8 mouse cellular contexts compared by ENCODE assay signal in the genomic region with DNA sequence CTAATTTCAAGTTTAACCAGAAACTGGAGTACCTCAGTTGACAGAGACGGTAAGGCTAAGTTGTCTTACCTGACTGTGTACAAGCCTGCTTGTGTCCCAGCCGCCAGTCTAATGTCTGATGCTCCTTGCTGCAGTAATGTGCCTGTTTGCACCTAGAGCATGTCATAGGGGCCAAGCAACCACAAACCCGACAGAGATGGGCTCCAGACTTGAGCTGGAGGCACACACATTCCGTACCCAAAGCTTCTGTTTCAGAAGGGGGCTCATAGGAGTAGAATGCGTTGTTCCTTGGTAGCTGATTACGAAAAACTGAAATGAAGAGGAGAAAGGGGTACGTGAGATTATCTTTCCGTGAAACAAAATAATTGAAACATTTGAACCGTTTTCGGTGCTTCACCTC. TPM values are rescaled to one million over a fixed set of nuclear protein-coding genes. Genes with fewer than 3 reads are reported as not detected.
DNase-seq lines count a peak whose midpoint lies in the region; ATAC-seq and TF ChIP-seq lines count a peak whose summit lies in the region.

No protein-coding gene starts in this region.

- 15% methylated on average over 10 of the region's 10 CpGs for WGBS in heart, embryonic 11.5 days (ENCODE audit: insufficient replicate concordance)
- WGBS in forebrain, embryonic 14.5 days = 16% methylated on average over 10 of the region's 10 CpGs
- 9% methylated on average over 10 of the region's 10 CpGs for WGBS in liver, embryonic 14.5 days (ENCODE audit: insufficient replicate concordance)

- ATAC-seq in heart, embryonic 11.5 days (replicated peaks; ENCODE audit: insufficient number of reproducible peaks, low FRiP score, low TSS enrichment) = no peak
- ATAC-seq in forebrain, embryonic 14.5 days = no peak
- no peak for ATAC-seq in liver, embryonic 14.5 days (ENCODE audit: insufficient read depth)

- H3K9me3 ChIP-seq in heart, embryonic 11.5 days (replicated peaks; ENCODE audit: control insufficient read depth, low read length) = no peaks in the 10 kb centered on the region
- no peaks in the 10 kb centered on the region for H3K9me3 ChIP-seq in ES-E14 (ENCODE audit: control insufficient read depth, insufficient read depth, low read depth, low read length)
- no peaks in the 10 kb centered on the region for H3K9me3 ChIP-seq in forebrain, embryonic 14.5 days (replicated peaks; ENCODE audit: control insufficient read depth, low read length)
- H3K9me3 ChIP-seq in liver, embryonic 14.5 days (ENCODE audit: control insufficient read depth, low read length) = no peaks in the 10 kb centered on the region

- no peak for DNase-seq in heart, postnatal 36 days
- no peak for DNase-seq in ES-E14 (ENCODE audit: low read depth, low spot score)
- no peak for DNase-seq in forebrain, embryonic 14.5 days (ENCODE audit: low spot score)
- DNase-seq in liver, embryonic 14.5 days (ENCODE audit: low read depth in 3 of 3, low spot score in 3 of 3) = no peak
- no peak for DNase-seq in Muller cell, postnatal 12 days (ENCODE audit: inconsistent ontology term)
- DNase-seq in urinary bladder, postnatal 10 days (ENCODE audit: low spot score) = no peak
- DNase-seq in urinary bladder, postnatal 25 days (ENCODE audit: low spot score) = no peak

- TF ChIP-seq EP300 in liver, embryonic 14.5 days (IDR thresholded peaks at IDR 0.05; ENCODE audit: low read depth) = no peak

- peaks cover 7% of the 10 kb centered on the region; the same call in 1 of the 2 replicates for H3K4me1 ChIP-seq in heart, embryonic 11.5 days (ENCODE audit: control insufficient read depth, insufficient read depth, low read length)
- H3K4me1 ChIP-seq in ES-E14 (ENCODE audit: control insufficient read depth in 2 of 2, insufficient read depth in 2 of 2, low read length in 2 of 2, poor library complexity in 1 of 2) = 0 out of 4 replicates have a peak, but pooled peaks cover 0 to under 1% of the 10 kb centered on the region in 2 experiments
- H3K4me1 ChIP-seq in forebrain, embryonic 14.5 days (ENCODE audit: control insufficient read depth, insufficient read depth, low read length) = peaks cover 5% of the 10 kb centered on the region; the same call in 1 of the 2 replicates
- peaks cover 6 to 11% of the 10 kb centered on the region in 2 experiments; a peak in 3 of 4 replicates for H3K4me1 ChIP-seq in liver, embryonic 14.5 days (replicated peaks; ENCODE audit: control insufficient read depth in 2 of 2, insufficient read depth in 2 of 2, low read length in 1 of 2)

- intact Hi-C loops in heart, postnatal 36 days (cut with DNase I) = loop anchor here (2.0 to 5.0 kb wide), 3 partner anchors 28 to 196 kb away; a partner anchor contains a TSS

- peaks cover 6% of the 10 kb centered on the region for H3K36me3 ChIP-seq in heart, embryonic 11.5 days (ENCODE audit: control insufficient read depth, insufficient read depth, low read length)
- H3K36me3 ChIP-seq in ES-E14 (ENCODE audit: control insufficient read depth, insufficient read depth, low read length, poor library complexity, severe bottlenecking) = peaks cover 13% of the 10 kb centered on the region
- H3K36me3 ChIP-seq in forebrain, embryonic 14.5 days (ENCODE audit: control insufficient read depth, insufficient read depth, low read length) = peaks cover 35% of the 10 kb centered on the region
- H3K36me3 ChIP-seq in liver, embryonic 14.5 days (replicated peaks; ENCODE audit: control insufficient read depth, insufficient read depth, low read depth) = peaks cover 17% of the 10 kb centered on the region

- in situ Hi-C loops in ES-E14 (cut with MboI; ENCODE audit: low sequenced_read_pairs in 2 of 2, unreplicated experiment in 2 of 2) = no loop called here

- H3K27ac ChIP-seq in heart, embryonic 11.5 days (ENCODE audit: low read depth, low read length) = no peak overlapping the region
- H3K27ac ChIP-seq in ES-E14 (ENCODE audit: insufficient read depth, low read depth, low read length, poor library complexity, severe bottlenecking) = no peak overlapping the region
- no peak overlapping the region for H3K27ac ChIP-seq in forebrain, embryonic 14.5 days (ENCODE audit: low read depth, low read length)
- H3K27ac ChIP-seq in liver, embryonic 14.5 days = no peak overlapping the region

- H3K9ac ChIP-seq in heart, embryonic 11.5 days (ENCODE audit: low read depth, low read length) = peak overlapping the region; percentile 92
- H3K9ac ChIP-seq in ES-E14 (ENCODE audit: insufficient read depth, low read depth, low read length, poor library complexity, severe bottlenecking) = peak overlapping the region; percentile 91
- peak overlapping the region; percentile 87 for H3K9ac ChIP-seq in forebrain, embryonic 14.5 days (ENCODE audit: low read length)
- H3K9ac ChIP-seq in liver, embryonic 14.5 days (replicated peaks) = peak overlapping the region; percentile 86

- H3K4me2 ChIP-seq in heart, embryonic 11.5 days = peak overlapping the region; percentile 85
- peak overlapping the region; percentile 74 for H3K4me2 ChIP-seq in forebrain, embryonic 14.5 days (ENCODE audit: low read length)
- H3K4me2 ChIP-seq in liver, embryonic 14.5 days (ENCODE audit: low read depth) = peak overlapping the region; percentile 97

- H3K27me3 ChIP-seq in heart, embryonic 11.5 days (ENCODE audit: control insufficient read depth, insufficient read depth, low read length) = no peaks in the 10 kb centered on the region
- H3K27me3 ChIP-seq in forebrain, embryonic 14.5 days (replicated peaks; ENCODE audit: control insufficient read depth, insufficient read depth, low read length) = no peaks in the 10 kb centered on the region
- H3K27me3 ChIP-seq in liver, embryonic 14.5 days (ENCODE audit: control insufficient read depth, insufficient read depth, low read length) = no peaks in the 10 kb centered on the region

- peak overlapping the region; percentile 89 for H3K4me3 ChIP-seq in heart, embryonic 11.5 days (ENCODE audit: low read depth, low read length)
- peak overlapping the region; percentile 69 to 88 for H3K4me3 ChIP-seq in ES-E14 (ENCODE audit: insufficient read depth in 1 of 2, low read depth in 1 of 2, low read length in 2 of 2, poor library complexity in 1 of 2, severe bottlenecking in 1 of 2)
- H3K4me3 ChIP-seq in forebrain, embryonic 14.5 days (ENCODE audit: low read depth, low read length) = peak overlapping the region; percentile 82
- H3K4me3 ChIP-seq in liver, embryonic 14.5 days (ENCODE audit: insufficient read depth in 1 of 2, low read depth in 2 of 2, low read length in 2 of 2) = peak overlapping the region; percentile 86 to 88

- TF ChIP-seq CTCF in liver, embryonic 14.5 days (IDR thresholded peaks at IDR 0.05; ENCODE audit: low read depth) = no peak

TF ChIP-seq in ES-E14, 5 proteins besides CTCF, POLR2A, EP300 and RAD21:
- TF ChIP-seq ZNF384 (IDR thresholded peaks at IDR 0.05; ENCODE audit: low read depth, low read length) = no peak
- no peak for TF ChIP-seq ZC3H11A (IDR thresholded peaks at IDR 0.05; ENCODE audit: borderline replicate concordance, low read depth, low read length)
- TF ChIP-seq CHD2 (IDR thresholded peaks at IDR 0.05; ENCODE audit: low read depth, low read length) = no peak
- TF ChIP-seq HCFC1 (IDR thresholded peaks at IDR 0.05; ENCODE audit: borderline replicate concordance, insufficient read depth, low read length) = no peak
- TF ChIP-seq MAFK (IDR thresholded peaks at IDR 0.05; ENCODE audit: insufficient read depth, low read depth, low read length) = no peak

RNA-seq across cellular contexts. Expression of a gene that starts 0.8 kb away (rescaled TPM):
- 30.1 and 33.4 TPM in 2 replicates for polyA plus RNA-seq in heart, embryonic 11.5 days (2014; fragmentation: Nextera tagmentation; extraction: Ambion mirVana)
- total RNA-seq in heart, postnatal 36 days (2021) = 10 to 100 TPM; 14.8 to 19.7 TPM
- total RNA-seq in ES-E14 (2012; rRNA removed) = 65.1 and 82.7 TPM in 2 replicates
- polyA plus RNA-seq in forebrain, embryonic 14.5 days (2014; fragmentation: Nextera tagmentation; extraction: Ambion mirVana) = 64.4 and 68.5 TPM in 2 replicates
- polyA plus RNA-seq in liver, embryonic 14.5 days (2012; rRNA removed) = 11.0 and 11.7 TPM in 2 replicates
- 20.5 and 26.3 TPM in 2 replicates for polyA plus RNA-seq in liver, embryonic 14.5 days (2014; fragmentation: Nextera tagmentation; extraction: Ambion mirVana)

RNA-seq across cellular contexts. Expression of a gene that starts 26.6 kb away (rescaled TPM):
- polyA plus RNA-seq in heart, embryonic 11.5 days (2014; fragmentation: Nextera tagmentation; extraction: Ambion mirVana) = 31.7 and 40.0 TPM in 2 replicates
- total RNA-seq in heart, postnatal 36 days (2021) = 10 to 100 TPM in 1 of 2 experiments, 1 to 10 TPM in 1; 8.2 to 12.8 TPM
- 35.6 and 39.4 TPM in 2 replicates for total RNA-seq in ES-E14 (2012; rRNA removed)
- 77.2 and 82.5 TPM in 2 replicates for polyA plus RNA-seq in forebrain, embryonic 14.5 days (2014; fragmentation: Nextera tagmentation; extraction: Ambion mirVana)
- 21.3 and 22.0 TPM in 2 replicates for polyA plus RNA-seq in liver, embryonic 14.5 days (2012; rRNA removed)
- polyA plus RNA-seq in liver, embryonic 14.5 days (2014; fragmentation: Nextera tagmentation; extraction: Ambion mirVana) = 19.9 and 24.0 TPM in 2 replicates

RNA-seq across cellular contexts. Expression of a gene that starts 26.8 kb away (rescaled TPM):
- polyA plus RNA-seq in heart, embryonic 11.5 days (2014; fragmentation: Nextera tagmentation; extraction: Ambion mirVana) = 223 and 233 TPM in 2 replicates
- 100 to 1,000 TPM; 123 to 127 TPM for total RNA-seq in heart, postnatal 36 days (2021)
- total RNA-seq in ES-E14 (2012; rRNA removed) = 151 and 189 TPM in 2 replicates
- 283 and 324 TPM in 2 replicates for polyA plus RNA-seq in forebrain, embryonic 14.5 days (2014; fragmentation: Nextera tagmentation; extraction: Ambion mirVana)
- polyA plus RNA-seq in liver, embryonic 14.5 days (2012; rRNA removed) = 42.5 and 85.5 TPM in 2 replicates
- 167 and 173 TPM in 2 replicates for polyA plus RNA-seq in liver, embryonic 14.5 days (2014; fragmentation: Nextera tagmentation; extraction: Ambion mirVana)

RNA-seq across cellular contexts. Expression of a gene that starts 37.9 kb away (rescaled TPM):
- polyA plus RNA-seq in heart, embryonic 11.5 days (2014; fragmentation: Nextera tagmentation; extraction: Ambion mirVana) = 1.0 and 1.2 TPM in 2 replicates
- 1 to 10 TPM; 1.7 to 1.8 TPM for total RNA-seq in heart, postnatal 36 days (2021)
- total RNA-seq in ES-E14 (2012; rRNA removed) = 1.9 and 2.7 TPM in 2 replicates
- 0.77 TPM in 2 replicates for polyA plus RNA-seq in forebrain, embryonic 14.5 days (2014; fragmentation: Nextera tagmentation; extraction: Ambion mirVana)
- polyA plus RNA-seq in liver, embryonic 14.5 days (2012; rRNA removed) = 0.41 and 0.64 TPM in 2 replicates
- polyA plus RNA-seq in liver, embryonic 14.5 days (2014; fragmentation: Nextera tagmentation; extraction: Ambion mirVana) = 0.11 and 0.35 TPM in 2 replicates
